Mouse (Mus musculus) pancreas, adult 10 weeks (tissue): Measurements from ENCODE around the gene Izumo3. TPM values are rescaled to one million over a fixed set of nuclear protein-coding genes. Genes with fewer than 3 reads are reported as not detected.

Source experiments
- polyA plus RNA-seq: library from polyadenylated mRNA; stranded (reverse); fragments of 350-450 nt; fragmentation: Illumina TruSeq; extraction: RNeasy Lipid Tissue Mini Kit (QIAGEN cat#74804); gene quantifications from one replicate; pipeline ENCODE4 v1.2.3, GENCODE M21; 2015; ENCODE audit warnings: low read depth, low replicate concordance; ENCODE audit not compliant: insufficient read depth

Izumo3 gene
- polyA plus RNA-seq, result not detected

GRCm38 (mm10) chr4:92147134-92147533, at the start of gene Izumo3:
Gene Izumo3 (minus strand): TSS chr4:92147234.

DNA sequence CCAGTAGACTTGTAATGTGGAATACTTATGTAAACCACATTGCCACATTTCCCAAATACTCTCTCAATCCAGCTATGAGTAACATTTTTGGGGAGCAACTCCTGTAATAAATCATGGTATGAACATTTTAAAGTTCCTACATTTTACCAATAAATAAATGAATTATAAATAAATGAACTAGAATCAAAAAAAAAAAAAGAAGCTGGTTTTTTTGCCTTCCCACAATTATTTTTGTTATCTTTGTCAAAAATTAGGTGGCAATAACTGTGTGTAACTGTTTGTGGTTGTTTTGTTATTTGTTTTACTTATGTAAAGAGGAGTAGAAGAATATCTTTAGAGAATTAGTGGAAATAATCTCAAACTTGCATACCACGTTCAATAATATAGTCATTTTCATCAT, 44.6 kb upstream of the Izumo3 start, which contains the start of gene Gm12666:
Gene Gm12666 (minus strand): TSS at position 101 of the 400 bp plus-strand sequence.

Other genes with a start within 250 kb of the Izumo3 start
- not detected for gene Gm12666, start 44.5 kb upstream of the Izumo3 start, polyA plus RNA-seq